Mouse (Mus musculus): ENCODE measurements at regions not wholly inside any gene's neighbourhood (a gene's known extent, or its start where the extent isn't known, plus 50 kb on each side); places are given as distances from the start of the nearest gene placed in this dataset.

DNA sequence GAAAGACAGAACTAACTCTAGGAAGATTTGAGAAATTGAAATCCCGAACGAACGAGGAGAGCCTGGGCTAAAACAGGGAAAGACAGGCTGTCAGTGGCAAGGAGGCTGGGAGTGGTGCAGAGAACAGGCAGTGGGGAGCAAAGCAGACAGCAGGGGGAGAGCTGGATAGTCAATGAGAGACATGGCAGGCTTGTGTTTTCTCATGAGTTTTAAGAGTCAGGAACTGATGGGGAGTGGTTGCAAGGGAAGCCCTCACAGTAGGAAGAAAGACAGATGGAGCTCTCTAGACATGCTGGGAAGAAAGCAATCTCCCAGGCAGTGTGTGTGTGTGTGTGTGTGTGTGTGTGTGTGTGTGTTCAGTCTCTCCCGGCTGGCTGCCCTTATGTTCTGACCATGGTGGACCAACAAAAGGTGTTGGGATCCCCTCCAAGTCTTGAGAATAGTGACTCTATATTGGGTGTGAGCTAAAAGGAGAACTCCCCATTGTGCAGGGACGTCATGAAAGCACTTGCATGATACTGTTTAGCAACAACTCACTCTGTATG, 577.9 kb downstream of the Plcl1 start:
- DNase-seq (ENCODE audit: low spot score in 2 of 2) = no peak

GRCm38 (mm10) chr1:55997074-55997473, 591.4 kb downstream of the Plcl1 start:
- DNase-seq (ENCODE audit: low spot score in 2 of 2) = no peak

Data from thymus, postnatal 10 days (tissue).